Mouse (Mus musculus) forebrain, embryonic 11.5 days (tissue): ENCODE results near the gene Card14. TPM values are rescaled to one million over a fixed set of nuclear protein-coding genes. Genes with fewer than 3 reads are reported as not detected.
"Not testable (repeated sequence)": the region's sequence is repeated elsewhere in the genome, so short reads cannot be mapped to it uniquely, and the experiment has no call there.

Experiments used
- ATAC-seq: fragments of 200-750 bp; cut with Nextera tagmentation; replicated peaks from 2 replicates; pipeline ENCODE4 v1.8.0; 2017; ENCODE audit warnings: moderate TSS enrichment; ENCODE audit not compliant: low FRiP score
- DNase-seq: peaks from one replicate; pipeline ENCODE4 v3.0.0-alpha.2; 2017; ENCODE audit warnings: low spot score
- H3K27ac ChIP-seq: fragments of 300-500 bp; sonication (generic); 2 replicates; pipeline ENCODE4 v1.5.1; 2014; ENCODE audit warnings: low read depth, low read length
- H3K27me3 ChIP-seq: fragments of 300-500 bp; sonication (generic); 2 replicates; pipeline ENCODE4 v1.6.1; 2014; ENCODE audit warnings: mild to moderate bottlenecking, low read length, mixed read lengths; ENCODE audit not compliant: control insufficient read depth, insufficient read depth
- H3K36me3 ChIP-seq: fragments of 300-500 bp; sonication (generic); 2 replicates; pipeline ENCODE4 v1.6.1; 2014; ENCODE audit warnings: mild to moderate bottlenecking, low read length, moderate library complexity, mixed read lengths; ENCODE audit not compliant: control insufficient read depth, insufficient read depth
- H3K4me1 ChIP-seq: fragments of 300-500 bp; sonication (generic); replicated peaks from 2 replicates; pipeline ENCODE4 v1.6.1; 2014; ENCODE audit warnings: low read length, mixed read lengths; ENCODE audit not compliant: control insufficient read depth, insufficient read depth
- H3K4me2 ChIP-seq: fragments of 300-500 bp; sonication (generic); 2 replicates; pipeline ENCODE4 v1.6.1; 2014; ENCODE audit warnings: low read depth, mild to moderate bottlenecking, low read length, moderate library complexity, mixed read lengths; ENCODE audit not compliant: severe bottlenecking
- H3K4me3 ChIP-seq: fragments of 300-500 bp; sonication (generic); 2 replicates; pipeline ENCODE4 v1.5.1; 2014; ENCODE audit warnings: low read depth, low read length
- H3K9ac ChIP-seq: fragments of 300-500 bp; sonication (generic); 2 replicates; pipeline ENCODE4 v1.6.1; 2014; ENCODE audit warnings: low read length
- H3K9me3 ChIP-seq: fragments of 300-500 bp; sonication (generic); 2 replicates; pipeline ENCODE4 v1.6.1; 2016; ENCODE audit warnings: low read length, mixed read lengths; ENCODE audit not compliant: control insufficient read depth
- WGBS: fragments of 180-500 bp; shearing (Covaris S2); extraction: QIAGEN DNeasy Blood & Tissue Kit; methylation state at CpG from one replicate; pipeline ENCODE4 v1.1.7; 2014; 5-methylcytosine and 5-hydroxymethylcytosine counted together
- polyA plus RNA-seq: library from polyadenylated mRNA; unstranded; fragments of >200 nt; fragmentation: Nextera tagmentation; extraction: Ambion mirVana; gene quantifications from 2 replicates; pipeline ENCODE4 v1.2.1, GENCODE M21; 2014

Card14 gene
- polyA plus RNA-seq, 1 experiment from 2014 or later = not detected

DNA sequence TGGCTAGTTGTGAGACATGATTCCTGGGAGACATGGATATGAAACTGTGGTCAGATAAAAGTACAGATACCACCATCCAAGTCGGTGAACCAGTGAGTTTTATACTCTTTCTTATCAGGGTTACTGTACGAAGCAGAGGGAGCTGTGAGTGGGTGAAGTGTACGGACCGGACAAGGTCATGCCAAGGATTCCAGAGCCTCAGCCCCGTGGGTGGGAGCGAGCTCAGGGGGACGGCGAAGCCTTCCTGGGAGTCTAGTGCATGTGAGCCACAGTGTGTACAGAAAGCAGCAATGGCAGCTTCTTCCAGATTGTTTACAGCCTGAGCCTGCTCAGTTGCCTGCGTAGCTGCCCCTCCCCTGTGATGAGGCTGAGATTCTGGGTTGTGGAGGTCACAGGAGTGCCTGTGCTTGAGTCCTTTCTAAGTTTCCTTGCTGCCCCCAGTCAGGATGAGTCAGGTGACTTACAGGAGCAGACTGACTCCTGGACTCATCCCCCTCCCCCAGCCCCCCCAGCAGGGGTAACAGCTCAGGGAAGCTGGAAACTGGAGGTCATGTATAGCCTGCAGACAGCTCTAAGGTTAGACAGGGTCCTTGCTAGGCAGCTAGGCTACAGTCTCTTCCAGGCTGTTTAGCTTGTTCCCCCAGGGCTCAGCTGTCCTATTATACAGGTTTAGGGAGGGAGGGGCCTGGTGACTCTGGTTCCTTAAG lies 74.2 kb downstream of the Card14 start:
- H3K4me3 ChIP-seq = no peak overlapping the region
- H3K4me1 ChIP-seq = no peaks in the 10 kb centered on the region
- DNase-seq = no peak
- H3K36me3 ChIP-seq = no peaks in the 10 kb centered on the region; the same call in 1 of the 2 replicates
- no peak overlapping the region for H3K9ac ChIP-seq
- ATAC-seq = no peak
- H3K27me3 ChIP-seq = no peaks in the 10 kb centered on the region
- no peak overlapping the region for H3K4me2 ChIP-seq
- H3K27ac ChIP-seq = no peak overlapping the region
- WGBS = 82% methylated on average over 9 of the region's 9 CpGs
- H3K9me3 ChIP-seq = no peaks in the 10 kb centered on the region

DNA sequence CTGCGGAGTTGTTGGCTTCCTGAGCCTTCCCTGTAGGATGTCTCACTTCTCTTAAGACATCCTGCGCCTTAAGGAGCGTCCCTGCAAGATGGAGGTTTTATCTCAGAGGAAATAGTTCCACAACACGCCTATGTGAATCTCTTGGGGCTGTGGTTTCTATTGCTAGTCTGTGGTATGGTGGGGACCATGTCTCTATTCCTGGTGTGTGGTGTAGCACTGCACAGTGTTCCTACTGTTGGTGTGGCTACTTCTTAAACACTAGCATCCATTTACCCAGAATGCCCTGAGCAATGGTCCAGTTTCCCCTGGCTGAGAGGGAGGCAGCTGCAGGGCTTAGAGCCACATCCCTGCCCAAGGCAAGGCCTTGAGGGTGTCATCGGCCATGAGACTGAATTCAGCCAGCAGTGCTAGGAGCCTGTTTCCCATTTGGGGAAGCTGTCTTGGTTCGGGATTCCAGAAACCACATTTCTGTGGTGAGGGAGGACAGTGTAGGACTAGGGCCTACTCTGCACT lies 74.8 kb downstream of the Card14 start:
- Histone ChIP-seq H3K4me2 (no peak overlapping the region), H3K9me3 (no peaks in the 10 kb centered on the region), H3K27ac (no peak overlapping the region), H3K4me1 (no peaks in the 10 kb centered on the region), H3K4me3 (no peak overlapping the region), H3K9ac (no peak overlapping the region), H3K27me3 (no peaks in the 10 kb centered on the region), H3K36me3 (no peaks in the 10 kb centered on the region; the same call in 1 of the 2 replicates)
- WGBS = 74% methylated on average over 6 of the region's 6 CpGs
- ATAC-seq = no peak
- no peak for DNase-seq

GRCm38 (mm10) chr11:119384904-119385303 lies 77.3 kb downstream of the Card14 start:
- no peak overlapping the region for H3K9ac ChIP-seq
- no peaks in the 10 kb centered on the region for H3K9me3 ChIP-seq
- no peak overlapping the region for H3K4me3 ChIP-seq
- 83% methylated on average over 4 of the region's 4 CpGs for WGBS
- no peak overlapping the region for H3K27ac ChIP-seq
- H3K4me1 ChIP-seq = peaks cover under 1% of the 10 kb centered on the region; the same call in 1 of the 2 replicates
- H3K27me3 ChIP-seq = peaks cover 10% of the 10 kb centered on the region
- ATAC-seq = no peak
- H3K4me2 ChIP-seq = no peak overlapping the region
- DNase-seq = no peak
- H3K36me3 ChIP-seq = no peaks in the 10 kb centered on the region

DNA sequence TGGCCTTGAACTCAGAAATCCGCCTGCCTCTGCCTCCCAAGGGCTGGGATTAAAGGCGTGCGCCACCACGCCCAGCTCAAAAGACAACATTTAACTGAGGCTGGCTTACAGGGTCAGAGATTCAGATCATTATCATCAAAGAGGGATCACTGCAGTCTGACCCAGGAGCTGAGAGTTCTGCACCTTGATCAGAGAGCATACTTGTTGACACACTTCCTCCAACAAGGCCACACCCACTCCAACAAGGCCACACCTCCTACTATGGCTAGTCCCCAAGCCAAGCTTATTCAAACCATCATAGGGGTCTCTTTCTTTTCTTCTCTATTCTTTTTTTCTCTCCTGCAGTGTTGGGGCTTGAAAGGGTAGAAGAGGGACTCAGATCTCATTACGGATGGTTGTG lies 78.7 kb downstream of the Card14 start:
- Histone ChIP-seq H3K4me2 (no peak overlapping the region), H3K9ac (no peak overlapping the region), H3K9me3 (no peaks in the 10 kb centered on the region), H3K4me1 (peaks cover 6% of the 10 kb centered on the region), H3K27me3 (peaks cover 24% of the 10 kb centered on the region), H3K36me3 (no peaks in the 10 kb centered on the region), H3K4me3 (no peak overlapping the region), H3K27ac (no peak overlapping the region)
- no peak for ATAC-seq
- DNase-seq = no peak
- 92% methylated on average over 5 of the region's 5 CpGs for WGBS

DNA sequence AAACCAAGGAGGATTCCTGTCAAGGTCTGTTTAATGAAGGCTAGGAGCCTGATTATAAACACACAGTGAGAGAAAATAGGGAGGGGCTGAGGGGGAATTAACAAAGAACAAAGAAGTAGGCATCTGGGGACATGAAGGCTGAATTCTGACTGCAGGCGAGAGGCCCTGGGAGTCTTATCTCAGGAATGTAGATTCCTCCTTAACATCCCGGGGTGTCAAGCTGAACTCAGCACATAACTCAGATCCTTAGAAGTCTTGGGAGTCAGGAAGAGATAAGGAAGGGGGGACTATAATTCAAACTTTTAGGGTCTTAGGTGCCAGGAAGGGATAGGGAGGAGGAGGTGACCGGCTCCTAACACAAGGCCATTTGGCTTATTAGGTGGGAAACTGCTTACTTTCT lies 79.7 kb downstream of the Card14 start:
- H3K4me3 ChIP-seq, H3K27ac ChIP-seq, ATAC-seq, H3K9me3 ChIP-seq, H3K4me2 ChIP-seq, DNase-seq, H3K9ac ChIP-seq, H3K4me1 ChIP-seq, H3K36me3 ChIP-seq: not testable (repeated sequence)
- peaks cover 33% of the 10 kb centered on the region for H3K27me3 ChIP-seq
- WGBS = 30% methylated on average over 3 of the region's 3 CpGs

- under 1% methylated on average over 35 of the region's 35 CpGs for WGBS
- peak overlapping the region; percentile 61 for H3K9ac ChIP-seq
- no peaks in the 10 kb centered on the region for H3K9me3 ChIP-seq
- DNase-seq (peak; percentile 87), ATAC-seq (peak; percentile 66)
- no peaks in the 10 kb centered on the region for H3K36me3 ChIP-seq
- H3K4me2 ChIP-seq = peak overlapping the region; percentile 97
- peaks cover 51% of the 10 kb centered on the region for H3K27me3 ChIP-seq
- H3K4me1 ChIP-seq = peaks cover 6% of the 10 kb centered on the region
- H3K27ac ChIP-seq = no peak overlapping the region
- H3K4me3 ChIP-seq = peak overlapping the region; percentile 53
Observed at GRCm38 (mm10) chr11:119389851-119390270, 82.3 kb downstream of the Card14 start.

DNA sequence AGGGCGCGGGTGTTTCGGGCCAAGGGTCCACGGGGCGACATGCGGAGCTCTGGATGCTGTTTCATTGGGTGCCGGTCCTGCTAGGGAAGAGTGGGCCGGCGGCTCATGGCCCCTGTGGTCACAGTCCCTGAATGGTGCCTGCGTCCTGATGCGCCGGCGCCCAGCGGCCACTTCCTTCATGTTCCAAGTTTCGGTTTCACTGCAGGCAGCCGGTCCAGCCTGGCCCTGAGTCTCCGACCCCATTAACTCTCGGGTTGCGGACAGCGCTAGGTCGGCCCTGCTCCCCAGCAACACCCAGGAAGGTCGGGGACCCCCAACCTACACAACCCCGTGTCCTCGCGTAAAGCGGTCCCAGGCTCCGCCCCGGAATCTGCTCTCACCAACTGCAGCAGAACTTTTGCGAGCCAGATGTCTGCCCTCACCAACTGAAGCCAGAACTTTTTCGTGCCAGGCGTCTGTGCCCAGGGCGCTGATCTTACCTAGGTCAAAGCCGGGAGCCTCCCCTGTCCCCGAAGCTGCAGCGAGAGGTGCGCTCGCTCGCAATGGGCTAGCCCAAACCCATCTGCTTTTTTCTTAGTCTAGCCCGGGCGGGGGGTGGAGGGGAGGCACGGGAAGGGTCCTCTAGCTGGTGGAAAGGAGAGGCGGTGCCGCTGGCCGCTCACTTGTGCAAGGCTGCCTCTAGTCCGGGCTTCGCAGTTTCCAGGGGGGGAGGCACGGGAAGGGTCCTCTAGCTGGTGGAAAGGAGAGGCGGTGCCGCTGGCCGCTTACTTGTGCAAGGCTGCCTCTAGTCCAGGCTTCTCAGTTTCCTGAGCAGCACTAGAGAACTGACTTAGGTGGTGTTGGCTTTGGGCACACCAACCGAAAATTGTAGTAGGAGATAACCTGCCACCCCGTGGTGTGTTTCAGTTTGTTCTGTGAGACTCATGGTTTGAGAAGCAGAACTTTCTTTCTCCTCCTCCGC lies 83.0 kb downstream of the Card14 start:
- Histone ChIP-seq H3K27ac (no peak overlapping the region), H3K9me3 (no peaks in the 10 kb centered on the region), H3K36me3 (no peaks in the 10 kb centered on the region), H3K27me3 (peaks cover 57% of the 10 kb centered on the region), H3K9ac (peak overlapping the region; percentile 61), H3K4me1 (peaks cover 6% of the 10 kb centered on the region), H3K4me2 (peak overlapping the region; percentile 97), H3K4me3 (peak overlapping the region; percentile 53)
- WGBS = 2% methylated on average over 53 of the region's 53 CpGs
- DNase-seq = peak; percentile 65
- peak; percentile 13; the same call in 1 of the 2 replicates for ATAC-seq

GRCm38 (mm10) chr11:119391386-119392000 lies 83.9 kb downstream of the Card14 start:
- no peaks in the 10 kb centered on the region for H3K36me3 ChIP-seq
- H3K4me3 ChIP-seq = no peak overlapping the region
- no peak for ATAC-seq
- no peak overlapping the region for H3K27ac ChIP-seq
- H3K9ac ChIP-seq = no peak overlapping the region
- H3K4me1 ChIP-seq = peaks cover 8% of the 10 kb centered on the region
- DNase-seq = no peak
- 33% methylated on average over 7 of the region's 7 CpGs for WGBS
- H3K9me3 ChIP-seq = no peaks in the 10 kb centered on the region
- H3K27me3 ChIP-seq = peaks cover 67% of the 10 kb centered on the region
- no peak overlapping the region for H3K4me2 ChIP-seq
